ENCODE assay signal across 10 mouse cellular contexts in genomic region chr14:75034240-75034639, GRCm38 (mm10). TPM values are rescaled to one million over a fixed set of nuclear protein-coding genes. Genes with fewer than 3 reads are reported as not detected.
DNase-seq lines count a peak whose midpoint lies in the region; ATAC-seq lines count a peak whose summit lies in the region.
"Had no signal": no experiment of that assay in that cellular context is flagged by ENCODE, and none has a peak within 500 bp of the region (broad histone marks: within the 10 kb centered on the region; RNA-seq: fewer than 3 reads in every experiment).

No protein-coding gene starts in this region.

- peak; percentile 96 for ATAC-seq in granulocyte monocyte progenitor cell, adult 5-6 weeks (replicated peaks; ENCODE audit: poor library complexity, severe bottlenecking)

- DNase-seq in layer of hippocampus, adult 9-11 months: peak; percentile 62
- DNase-seq in layer of hippocampus, postnatal 10 days (ENCODE audit: low spot score in 2 of 2): no peak
- peak; percentile 51 to 54 for DNase-seq in lung, postnatal 4 days
- peak; percentile 45 for DNase-seq in thymus, postnatal 25 days
- no peak for DNase-seq in embryo, embryonic 10.5 days (ENCODE audit: low spot score)
- DNase-seq in left cerebral cortex, postnatal 4 days: no peak
- no peak for DNase-seq in gastrocnemius, postnatal 25 days
- DNase-seq: adrenal gland, adult 8-10 months; kidney, postnatal 10 days had no signal

- intact Hi-C loops in left cerebral cortex, postnatal 4 days (cut with DNase I): no loop called here

RNA-seq across cellular contexts. Expression of gene Rubcnl, which starts 18.4 kb away (rescaled TPM):
- 1 to 10 TPM; 1.0 to 1.1 TPM for total RNA-seq in layer of hippocampus, postnatal 10 days (2021)
- total RNA-seq in granulocyte monocyte progenitor cell, adult 5-6 weeks (2014; fragmentation: Nextera tagmentation): 3.1 and 4.6 TPM in 2 replicates
- 0.93 and 3.1 TPM in 2 replicates for total RNA-seq in granulocyte monocyte progenitor cell, adult 5-6 weeks (2017)
- total RNA-seq in left cerebral cortex, postnatal 4 days (2021): under 1 TPM; 0.30 to 0.36 TPM
- under 1 TPM in 1 of 2 experiments, not detected in 1; 0.10 TPM for total RNA-seq in gastrocnemius, postnatal 25 days (2021)

Comparison
In these comparisons a context has a peak if more than half of its experiments do, and no peak if none do; other contexts are left out.
1. DNase-seq: peak in layer of hippocampus, adult 9-11 months (single experiment), lung, postnatal 4 days (2 of 2) and thymus, postnatal 25 days (single experiment); none in layer of hippocampus, postnatal 10 days (0 of 2), embryo, embryonic 10.5 days (single experiment), left cerebral cortex, postnatal 4 days (single experiment) and gastrocnemius, postnatal 25 days (single experiment).